Mouse (Mus musculus) embryo, embryonic 10.5 days (tissue): ENCODE measurements around the gene Gm21883.
"Not testable (repeated sequence)": the region's sequence is repeated elsewhere in the genome, so short reads cannot be mapped to it uniquely, and the experiment has no call there.

Experiments
- DNase-seq: peaks from one replicate; pipeline ENCODE4 v3.0.0-alpha.2; 2015; ENCODE audit warnings: low spot score

Gm21883 gene

GRCm38 (mm10) chrX:31574183-31574582, at the start of gene Gm21883:
Gm21883 (minus strand) TSS chrX:31574283.
- not testable (repeated sequence) for DNase-seq

GRCm38 (mm10) chrX:31618820-31619219, 44.7 kb upstream of the Gm21883 start, which contains the start of gene Spin2e:
Spin2e (minus strand) TSS chrX:31618920.
- DNase-seq: not testable (repeated sequence)
